Mouse (Mus musculus) CH12.LX (cell line): ENCODE results near the gene Asb16.

Experiments used
- CHD2 ChIP-seq: IDR thresholded peaks from 2 replicates; pipeline ENCODE4 v1.6.1; 2011; ENCODE audit warnings: low read length, improper control_type of control experiment
- CTCF ChIP-seq, 2 experiments: IDR thresholded peaks in 1 of 2; conservative IDR thresholded peaks in 1 of 2; 2 replicates each; pipeline ENCODE4 v1.5.1; 2011 to 2012; ENCODE audit warnings: low read depth in 2 of 2, low read length in 2 of 2, improper control_type of control experiment in 1 of 2, inconsistent platforms in 1 of 2, mild to moderate bottlenecking in 1 of 2, moderate library complexity in 1 of 2
- ELF1 ChIP-seq: IDR thresholded peaks from 2 replicates; pipeline ENCODE4 v1.6.1; 2014; ENCODE audit warnings: low read depth, mild to moderate bottlenecking, inconsistent platforms, low read length, improper control_type of control experiment
- EP300 ChIP-seq: IDR thresholded peaks from 2 replicates; pipeline ENCODE4 v1.6.1; 2011; ENCODE audit warnings: low read length, improper control_type of control experiment
- JUND ChIP-seq: conservative IDR thresholded peaks from 2 replicates; pipeline ENCODE4 v1.6.1; 2011; ENCODE audit warnings: low read depth, low read length, improper control_type of control experiment
- MXI1 ChIP-seq: IDR thresholded peaks from 2 replicates; pipeline ENCODE4 v1.6.1; 2011; ENCODE audit warnings: mild to moderate bottlenecking, low read depth, low read length, improper control_type of control experiment
- PAX5 ChIP-seq: IDR thresholded peaks from 2 replicates; pipeline ENCODE4 v1.6.1; 2012; ENCODE audit warnings: low read length, inconsistent platforms, mixed read lengths
- POLR2A ChIP-seq: IDR thresholded peaks from 2 replicates; pipeline ENCODE4 v1.6.1; 2011; ENCODE audit warnings: low read depth, mild to moderate bottlenecking, improper control_type of control experiment, low read length
- POLR2AphosphoS2 ChIP-seq: IDR thresholded peaks from 2 replicates; pipeline ENCODE4 v1.6.1; 2011; ENCODE audit warnings: low read depth, low read length, improper control_type of control experiment
- SIN3A ChIP-seq: IDR thresholded peaks from 2 replicates; pipeline ENCODE4 v1.6.1; 2012; ENCODE audit warnings: low read length, improper control_type of control experiment, inconsistent platforms
- TBP ChIP-seq: conservative IDR thresholded peaks from 2 replicates; pipeline ENCODE4 v1.6.1; 2011; ENCODE audit warnings: low read depth, low read length, improper control_type of control experiment
- ZMIZ1 ChIP-seq: IDR thresholded peaks from 2 replicates; pipeline ENCODE4 v1.6.1; 2012; ENCODE audit warnings: low read depth, mild to moderate bottlenecking, inconsistent platforms, low read length, improper control_type of control experiment

GRCm38 (mm10) chr11:102288913-102289312, 20.4 kb downstream of the Asb16 start:
- TF ChIP-seq ELF1 (no peak), CTCF (conservative IDR thresholded peaks at IDR 0.05 in 1 of 2, IDR thresholded peaks at IDR 0.05 in 1 of 2; ENCODE audit: low read depth in 2 of 2, low read length in 2 of 2) (no peak), POLR2A (no peak), POLR2AphosphoS2 (no peak), JUND (no peak), SIN3A (no peak), EP300 (no peak), ZMIZ1 (no peak), CHD2 (no peak), MXI1 (no peak), PAX5 (no peak), TBP (no peak)
